In genomic region chr6:92214773-92215449, GRCm38 (mm10) we compare ENCODE assay signal across 8 mouse cellular contexts. TPM values are rescaled to one million over a fixed set of nuclear protein-coding genes. Genes with fewer than 3 reads are reported as not detected.
DNase-seq lines count a peak whose midpoint lies in the region; ATAC-seq and TF ChIP-seq lines count a peak whose summit lies in the region.

Gene Rbsn, minus strand, starts transcription at chr6:92214925.

- peak; percentile 97 for ATAC-seq in cerebellum, adult (ENCODE audit: insufficient number of reproducible peaks, low FRiP score, low TSS enrichment)
- peak; percentile 99 for ATAC-seq in forebrain, embryonic 13.5 days
- ATAC-seq in liver, postnatal 0 days = peak; percentile 97
- peak; percentile 98 for ATAC-seq in neural tube, embryonic 14.5 days (ENCODE audit: low read depth)

- H3K4me2 ChIP-seq in forebrain, embryonic 13.5 days = peak within 1 kb of the TSS; percentile 98
- H3K4me2 ChIP-seq in liver, postnatal 0 days (ENCODE audit: low read depth, low read length) = peak within 1 kb of the TSS; percentile 98
- H3K4me2 ChIP-seq in neural tube, embryonic 14.5 days (ENCODE audit: low read depth, low read length) = peak within 1 kb of the TSS; percentile 77

- no peak within 1 kb of the TSS for H3K27ac ChIP-seq in ES-Bruce4 (ENCODE audit: insufficient read depth, low read length)
- H3K27ac ChIP-seq in forebrain, embryonic 13.5 days = peak within 1 kb of the TSS; percentile 67
- peak within 1 kb of the TSS; percentile 58 for H3K27ac ChIP-seq in liver, postnatal 0 days (ENCODE audit: low read depth)
- H3K27ac ChIP-seq in neural tube, embryonic 14.5 days (ENCODE audit: low read depth, low read length) = peak within 1 kb of the TSS; percentile 87

- H3K9me3 ChIP-seq in ES-Bruce4 (replicated peaks; ENCODE audit: control insufficient read depth, insufficient read depth, low read length, poor library complexity, severe bottlenecking) = no peaks in the 10 kb centered on the region
- H3K9me3 ChIP-seq in forebrain, embryonic 13.5 days (replicated peaks) = no peaks in the 10 kb centered on the region
- no peaks in the 10 kb centered on the region for H3K9me3 ChIP-seq in liver, postnatal 0 days (ENCODE audit: low read length)
- H3K9me3 ChIP-seq in neural tube, embryonic 14.5 days (ENCODE audit: control insufficient read depth, low read length) = no peaks in the 10 kb centered on the region

- no peaks in the 10 kb centered on the region for H3K36me3 ChIP-seq in ES-Bruce4 (ENCODE audit: control insufficient read depth, insufficient read depth, low read length, poor library complexity, severe bottlenecking)
- peaks cover 5% of the 10 kb centered on the region for H3K36me3 ChIP-seq in forebrain, embryonic 13.5 days (ENCODE audit: poor library complexity, severe bottlenecking)
- H3K36me3 ChIP-seq in liver, postnatal 0 days (replicated peaks; ENCODE audit: insufficient read depth, low read length) = no peaks in the 10 kb centered on the region
- H3K36me3 ChIP-seq in neural tube, embryonic 14.5 days (ENCODE audit: control insufficient read depth, insufficient read depth, low read length) = no peaks in the 10 kb centered on the region; the same call in 1 of the 2 replicates

- peak within 1 kb of the TSS; percentile 87 for H3K9ac ChIP-seq in ES-Bruce4 (ENCODE audit: low read depth, poor library complexity, severe bottlenecking)
- H3K9ac ChIP-seq in forebrain, embryonic 13.5 days = peak within 1 kb of the TSS; percentile 86
- peak within 1 kb of the TSS; percentile 97 for H3K9ac ChIP-seq in liver, postnatal 0 days (replicated peaks)
- H3K9ac ChIP-seq in neural tube, embryonic 14.5 days (replicated peaks; ENCODE audit: low read depth, low read length) = peak within 1 kb of the TSS; percentile 56

- TF ChIP-seq CTCF in ES-Bruce4 (IDR thresholded peaks at IDR 0.05; ENCODE audit: low read depth, low read length) = no peak
- peak; percentile 7; the same call in 1 of the 2 replicates for TF ChIP-seq CTCF in liver, postnatal 0 days (IDR thresholded peaks at IDR 0.05; ENCODE audit: low read depth)

- WGBS in forebrain, embryonic 13.5 days = 10% methylated on average over 35 of the region's 35 CpGs
- 9% methylated on average over 35 of the region's 35 CpGs for WGBS in large intestine, adult 2 months
- 11% methylated on average over 35 of the region's 35 CpGs for whole genome bisulfite sequencing in liver, postnatal 0 days (ENCODE audit: insufficient replicate concordance)
- 12% methylated on average over 35 of the region's 35 CpGs for WGBS in neural tube, embryonic 14.5 days

- no peaks in the 10 kb centered on the region for H3K27me3 ChIP-seq in ES-Bruce4 (ENCODE audit: control insufficient read depth, insufficient read depth, low read length, poor library complexity, severe bottlenecking)
- H3K27me3 ChIP-seq in forebrain, embryonic 13.5 days = peaks cover 3% of the 10 kb centered on the region; the same call in 1 of the 2 replicates
- no peaks in the 10 kb centered on the region for H3K27me3 ChIP-seq in liver, postnatal 0 days (ENCODE audit: insufficient read depth, low read length)
- no peaks in the 10 kb centered on the region for H3K27me3 ChIP-seq in neural tube, embryonic 14.5 days (ENCODE audit: control insufficient read depth, insufficient read depth, low read length)

- H3K4me3 ChIP-seq in ES-Bruce4 (ENCODE audit: low read depth, low read length) = peak within 1 kb of the TSS; percentile 99
- peak within 1 kb of the TSS; percentile 95 for H3K4me3 ChIP-seq in forebrain, embryonic 13.5 days
- H3K4me3 ChIP-seq in liver, postnatal 0 days (ENCODE audit: low read depth, low read length) = peak within 1 kb of the TSS; percentile 95
- H3K4me3 ChIP-seq in neural tube, embryonic 14.5 days (ENCODE audit: low read depth, low read length) = peak within 1 kb of the TSS; percentile 51

- no peak for TF ChIP-seq EP300 in ES-Bruce4 (IDR thresholded peaks at IDR 0.05; ENCODE audit: insufficient read depth, low read depth, low read length)
- TF ChIP-seq EP300 in liver, postnatal 0 days (IDR thresholded peaks at IDR 0.05; ENCODE audit: low read depth) = no peak

- peak; percentile 94 to 96 for DNase-seq in heart, postnatal 10 days
- DNase-seq in large intestine, adult 2 months (ENCODE audit: low read depth, low spot score) = peak; percentile 78
- peak; percentile 93 for DNase-seq in liver, postnatal 0 days
- peak; percentile 94 for DNase-seq in testis, postnatal 14 days (ENCODE audit: low spot score)

- TF ChIP-seq POLR2A in ES-Bruce4 (IDR thresholded peaks at IDR 0.05; ENCODE audit: insufficient read depth, low read length) = peak; percentile 13

- intact Hi-C loops in heart, postnatal 10 days (cut with DNase I) = no loop called here

- H3K4me1 ChIP-seq in ES-Bruce4 (ENCODE audit: control insufficient read depth, insufficient read depth, low read length) = no peaks in the 10 kb centered on the region
- peaks cover 12% of the 10 kb centered on the region for H3K4me1 ChIP-seq in forebrain, embryonic 13.5 days
- peaks cover 10% of the 10 kb centered on the region for H3K4me1 ChIP-seq in liver, postnatal 0 days (ENCODE audit: insufficient read depth)
- peaks cover 11% of the 10 kb centered on the region for H3K4me1 ChIP-seq in neural tube, embryonic 14.5 days (ENCODE audit: control insufficient read depth, insufficient read depth, low read length)

RNA-seq across cellular contexts. Expression of gene Rbsn, which starts in this region (rescaled TPM):
- 11.9 and 16.7 TPM in 2 replicates for polyA plus RNA-seq in ES-Bruce4 (2011; ENCODE audit: insufficient read depth, insufficient read length, low read depth, missing spikeins)
- 35.6 and 37.7 TPM in 2 replicates for polyA plus RNA-seq in forebrain, embryonic 13.5 days (2015; fragmentation: Nextera tagmentation; extraction: Ambion mirVana)
- 10 to 100 TPM; 15.2 to 17.4 TPM for total RNA-seq in heart, postnatal 10 days (2021)
- polyA plus RNA-seq in large intestine, adult 2 months (2012; rRNA removed) = 6.0 and 9.4 TPM in 2 replicates
- 4.4 and 6.2 TPM in 2 replicates for polyA plus RNA-seq in liver, postnatal 0 days (2015; fragmentation: Nextera tagmentation; extraction: Ambion mirVana)
- polyA plus RNA-seq in neural tube, embryonic 14.5 days (2014; fragmentation: Nextera tagmentation; extraction: Ambion mirVana) = 21.7 and 27.1 TPM in 2 replicates
